Mouse (Mus musculus): ENCODE data around the gene Arhgap27.
"Not testable (repeated sequence)": the region's sequence is repeated elsewhere in the genome, so short reads cannot be mapped to it uniquely, and the experiment has no call there.

Arhgap27 gene

GRCm38 (mm10) chr11:103363214-103364148 is at the start of gene Arhgap27:
Gene Arhgap27 (minus strand): TSS chr11:103363692.
- in situ Hi-C loops (cut with MseI, MboI) = no loop called here

- in situ Hi-C loops (cut with MseI, MboI) = no loop called here
Measured at GRCm38 (mm10) chr11:103412950-103413423, 49.5 kb upstream of the Arhgap27 start.

- in situ Hi-C loops (cut with MseI, MboI) = no loop called here
Measured at GRCm38 (mm10) chr11:103411981-103412949, 48.8 kb upstream of the Arhgap27 start, which contains the start of gene Plekhm1. Gene Plekhm1 (minus strand): TSS chr11:103412687.

DNA sequence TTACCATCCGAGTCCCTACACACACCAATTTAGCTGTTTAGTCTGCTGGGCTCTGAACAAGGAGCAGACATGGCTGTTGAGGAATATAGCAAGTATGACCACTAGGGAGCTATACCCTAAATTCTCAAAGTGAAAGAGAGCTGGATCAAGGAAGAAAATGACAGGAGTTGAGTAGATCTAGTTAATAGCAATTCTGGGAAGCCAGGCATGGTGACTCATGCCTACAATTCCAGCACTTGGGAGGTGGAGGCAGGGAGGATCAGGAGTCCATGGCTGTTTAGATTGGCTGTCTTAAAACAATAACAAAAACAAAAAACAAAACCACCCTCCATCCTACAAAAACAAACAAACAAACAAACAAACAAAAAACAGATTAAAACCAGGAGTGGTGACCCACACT is 47.8 kb upstream of the Arhgap27 start:
- in situ Hi-C loops (cut with MseI, MboI) = no loop called here

- in situ Hi-C loops (cut with MseI, MboI) = no loop called here
Measured at GRCm38 (mm10) chr11:103408880-103409279, 45.4 kb upstream of the Arhgap27 start.

DNA sequence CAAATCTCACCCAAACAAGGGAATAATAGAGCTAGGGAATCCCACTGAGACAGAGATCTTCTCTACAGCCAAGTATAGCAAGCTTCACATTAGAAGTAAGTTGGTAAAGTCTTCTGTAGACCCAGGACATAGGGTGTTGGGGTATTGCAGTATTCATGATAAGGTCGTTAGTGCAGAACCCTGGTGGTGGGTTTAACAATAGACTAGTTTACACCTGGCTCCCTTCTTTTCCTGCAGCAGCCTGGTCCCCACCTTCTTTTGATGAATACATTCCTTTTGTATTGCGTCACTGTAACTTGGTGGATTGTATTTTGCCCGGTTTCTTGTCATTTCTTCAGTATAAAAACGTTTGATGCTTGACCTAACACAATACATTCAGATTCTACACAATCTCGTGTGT is 43.6 kb upstream of the Arhgap27 start:
- in situ Hi-C loops (cut with MseI, MboI) = not testable (repeated sequence)

DNA sequence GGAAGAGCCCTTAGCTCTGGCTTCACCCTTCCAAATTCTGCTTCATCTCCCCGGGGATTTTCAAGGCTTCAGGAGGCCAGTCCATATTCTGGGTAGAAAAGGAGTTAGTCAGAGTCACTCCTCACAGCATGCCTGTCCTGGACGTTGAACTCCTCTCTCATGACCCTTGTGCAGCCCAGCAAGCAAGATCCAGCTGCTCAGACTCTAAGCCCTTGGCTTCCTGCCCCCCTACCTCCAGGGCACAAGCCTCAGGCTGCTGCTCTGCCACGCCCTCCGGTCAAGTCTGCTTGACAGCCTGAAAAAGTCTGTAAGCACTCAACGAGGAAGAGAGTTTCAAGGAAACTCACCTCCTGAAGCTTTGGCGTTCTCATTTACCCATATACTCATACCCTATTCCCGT is 43.1 kb upstream of the Arhgap27 start:
- in situ Hi-C loops (cut with MseI, MboI) = no loop called here

- in situ Hi-C loops (cut with MseI, MboI) = no loop called here
Measured at GRCm38 (mm10) chr11:103405814-103406213, 42.3 kb upstream of the Arhgap27 start.

GRCm38 (mm10) chr11:103404618-103405017 is 41.1 kb upstream of the Arhgap27 start:
- in situ Hi-C loops (cut with MseI, MboI) = loop anchor here in 1 of 2 experiments (5.0 kb wide), 1 partner anchor 47 kb away; no protein-coding TSS in a partner anchor

DNA sequence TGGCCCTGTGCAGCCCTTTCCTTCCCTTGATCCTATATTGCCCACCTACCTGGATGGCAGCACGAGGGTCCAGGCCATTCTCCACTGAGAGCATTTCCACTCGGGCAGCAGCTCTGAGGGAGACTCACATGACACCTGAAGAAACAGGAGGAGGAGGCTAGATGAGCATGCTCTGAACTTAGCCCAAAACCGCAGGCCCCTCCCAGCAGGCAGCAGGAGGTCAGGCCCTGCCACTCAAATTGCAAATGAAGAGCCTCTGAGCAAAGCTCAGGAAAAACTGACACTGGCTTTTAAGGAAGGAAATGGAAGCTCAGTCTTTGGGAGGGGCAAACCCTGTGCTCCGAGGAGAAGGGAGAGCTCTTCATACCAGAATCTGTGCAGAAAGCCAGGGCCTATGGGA is 40.3 kb upstream of the Arhgap27 start:
- in situ Hi-C loops (cut with MseI, MboI) = loop anchor here in 1 of 2 experiments (5.0 kb wide), 1 partner anchor 46 kb away; no protein-coding TSS in a partner anchor

DNA sequence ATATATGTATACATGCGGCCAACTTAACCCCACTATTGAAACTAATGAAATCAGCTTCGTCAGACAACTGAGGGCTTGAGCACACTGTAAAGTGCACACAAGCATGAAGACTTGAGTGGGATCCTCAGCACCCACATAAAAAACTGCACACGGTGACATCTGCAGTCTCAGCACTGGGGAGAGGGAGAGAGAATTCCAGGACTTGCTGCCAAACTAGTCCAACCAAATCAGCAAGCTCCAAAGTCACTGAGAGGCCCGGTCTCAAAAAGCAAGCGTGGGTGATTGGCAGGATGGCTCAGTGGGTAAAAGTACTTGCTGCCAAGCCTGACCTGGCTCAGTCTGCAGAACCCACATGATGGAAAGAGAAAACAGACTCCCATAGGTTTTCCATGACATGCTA is 39.2 kb upstream of the Arhgap27 start:
- in situ Hi-C loops (cut with MseI, MboI) = loop anchor here in 1 of 2 experiments (5.0 kb wide), 1 partner anchor 45 kb away; no protein-coding TSS in a partner anchor

- in situ Hi-C loops (cut with MseI, MboI) = loop anchor here in 1 of 2 experiments (5.0 kb wide), 1 partner anchor 45 kb away; no protein-coding TSS in a partner anchor
Measured at GRCm38 (mm10) chr11:103402198-103402597, 38.7 kb upstream of the Arhgap27 start.

DNA sequence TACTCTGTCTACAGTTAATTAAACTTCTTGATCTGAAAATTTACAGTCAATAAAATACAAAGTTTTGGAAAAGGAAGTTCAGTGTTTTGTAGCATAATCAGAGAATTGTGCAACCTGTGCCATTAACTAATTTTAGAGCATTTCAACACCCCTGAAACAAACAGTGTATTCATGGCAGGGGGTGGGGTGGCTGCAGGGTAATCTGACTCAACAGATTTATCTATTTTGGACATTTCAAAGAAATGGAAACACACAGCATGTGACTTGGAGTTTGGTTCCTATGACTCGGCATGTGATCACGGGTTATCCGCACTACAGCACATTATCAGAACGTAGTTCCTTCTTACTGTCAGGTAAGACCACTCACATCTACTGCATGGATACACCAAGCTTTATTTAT is 36.5 kb upstream of the Arhgap27 start:
- in situ Hi-C loops (cut with MseI, MboI) = loop anchor here in 1 of 2 experiments (5.0 kb wide), 1 partner anchor 43 kb away; no protein-coding TSS in a partner anchor

GRCm38 (mm10) chr11:103399050-103399449 is 35.6 kb upstream of the Arhgap27 start:
- in situ Hi-C loops (cut with MseI, MboI) = no loop called here

DNA sequence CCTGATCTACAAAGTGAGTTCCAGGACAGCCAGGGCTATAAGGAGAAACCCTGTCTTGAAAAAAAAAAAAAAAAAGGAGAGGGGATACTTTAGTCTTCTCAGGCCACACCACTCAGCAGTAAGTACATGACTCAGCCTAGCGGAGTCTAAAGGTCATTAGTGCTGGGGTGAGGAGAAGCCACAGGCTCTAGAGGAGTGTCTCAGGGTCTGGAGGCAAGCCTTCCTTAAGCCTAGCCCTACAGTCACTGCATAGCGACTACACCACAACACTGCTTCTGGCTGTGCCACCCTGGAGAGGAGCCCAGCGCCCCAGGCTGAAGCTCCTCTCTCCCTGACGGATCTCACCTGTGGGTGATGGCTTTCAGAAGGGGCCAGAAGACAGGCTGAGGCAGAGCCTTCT is 33.2 kb upstream of the Arhgap27 start:
- in situ Hi-C loops (cut with MseI, MboI) = no loop called here

GRCm38 (mm10) chr11:103396236-103396635 is 32.7 kb upstream of the Arhgap27 start:
- in situ Hi-C loops (cut with MseI, MboI) = no loop called here

GRCm38 (mm10) chr11:103394604-103395003 is 31.1 kb upstream of the Arhgap27 start:
- in situ Hi-C loops (cut with MseI, MboI) = no loop called here

- in situ Hi-C loops (cut with MseI, MboI) = no loop called here
Measured at GRCm38 (mm10) chr11:103394025-103394424, 30.5 kb upstream of the Arhgap27 start.

DNA sequence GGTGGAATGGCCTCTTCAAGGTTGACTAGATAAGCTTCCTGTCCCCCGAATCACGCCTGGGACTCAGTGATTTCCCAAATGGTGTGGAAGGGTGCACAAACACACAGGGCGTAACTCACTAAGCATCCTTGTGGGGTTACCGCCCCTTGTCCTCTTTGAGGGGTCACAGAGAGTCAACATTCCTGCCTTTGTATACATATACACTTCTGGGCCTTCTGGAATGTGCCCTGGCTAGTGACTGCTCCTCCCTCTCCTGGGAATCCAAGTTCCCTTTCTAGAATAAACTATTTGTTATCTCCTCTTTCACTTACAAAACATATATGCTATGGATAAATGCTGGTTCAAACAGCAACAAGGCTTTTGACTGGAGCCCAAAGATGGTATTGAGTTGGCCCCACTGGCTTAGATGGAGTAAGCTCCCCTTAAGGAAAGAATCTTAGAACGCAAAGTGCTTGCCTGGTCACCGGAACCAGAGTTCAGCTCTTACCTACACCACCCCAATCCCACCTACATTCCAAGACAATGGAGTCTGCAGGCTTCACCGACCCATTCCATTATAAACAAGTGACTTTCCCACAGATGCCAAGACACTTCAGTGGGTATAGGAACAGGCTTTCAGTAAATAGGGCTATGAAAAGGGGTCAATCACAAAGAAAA is 24.5 kb upstream of the Arhgap27 start:
- in situ Hi-C loops (cut with MseI, MboI) = no loop called here

GRCm38 (mm10) chr11:103386827-103387226 is 23.3 kb upstream of the Arhgap27 start:
- in situ Hi-C loops (cut with MseI, MboI) = no loop called here

Data from mouse trophoblast stem cell (cell line).